22 mouse cellular contexts compared by ENCODE assay signal in genomic region chr12:17618300-17618699, GRCm38 (mm10).
A peak's percentile ranks its signal among the peaks of the same experiment; 100 is the strongest.
DNase-seq lines count a peak whose midpoint lies in the region; ATAC-seq lines count a peak whose summit lies in the region.
"Had no signal": no experiment of that assay in that cellular context is flagged by ENCODE, and none has a peak within 500 bp of the region (broad histone marks: within the 10 kb centered on the region; RNA-seq: fewer than 3 reads in every experiment).

No protein-coding gene starts in this region.

- H3K4me1 ChIP-seq in limb, embryonic 10.5 days, result peaks cover 20% of the 10 kb centered on the region; the same call in 1 of the 2 replicates
- H3K4me1 ChIP-seq: embryonic facial prominence, embryonic 15.5 days had no signal

- H3K4me3 ChIP-seq in limb, embryonic 10.5 days, result no peak overlapping the region
- H3K4me3 ChIP-seq: embryonic facial prominence, embryonic 13.5 days; embryonic facial prominence, embryonic 15.5 days; erythroblast, embryonic 14.5 days; forebrain, embryonic 10.5 days; forebrain, embryonic 12.5 days had no signal

- no peaks in the 10 kb centered on the region for H3K36me3 ChIP-seq in limb, embryonic 10.5 days
- H3K36me3 ChIP-seq: embryonic facial prominence, embryonic 13.5 days; embryonic facial prominence, embryonic 15.5 days; forebrain, embryonic 10.5 days; forebrain, embryonic 12.5 days had no signal

- no peaks in the 10 kb centered on the region for H3K27me3 ChIP-seq in limb, embryonic 10.5 days (ENCODE audit: low read depth, poor library complexity, severe bottlenecking)
- H3K27me3 ChIP-seq: embryonic facial prominence, embryonic 13.5 days; embryonic facial prominence, embryonic 15.5 days had no signal

- no peaks in the 10 kb centered on the region for H3K9me3 ChIP-seq in limb, embryonic 10.5 days (replicated peaks)
- H3K9me3 ChIP-seq: embryonic facial prominence, embryonic 13.5 days; embryonic facial prominence, embryonic 15.5 days; forebrain, embryonic 10.5 days; forebrain, embryonic 12.5 days had no signal

- peak; percentile 9 for DNase-seq in induced T-regulatory cell, adult 2 months (ENCODE audit: low read depth)
- DNase-seq in limb, embryonic 10.5 days (ENCODE audit: low spot score), result no peak
- DNase-seq in left cerebral cortex, adult 18-20 months (ENCODE audit: low spot score in 2 of 2), result no peak
- DNase-seq in left cerebral cortex, postnatal 10 days (ENCODE audit: extremely low spot score in 1 of 2, low spot score in 2 of 2), result no peak
- DNase-seq: adrenal gland, adult 2 months; adrenal gland, postnatal 10 days; adrenal gland, postnatal 36 days; cerebellum, adult 11-12 months; cerebellum, adult 2 months; cerebellum, adult 9-10 months; cerebellum, postnatal 10 days; cerebellum, postnatal 25 days; embryo, embryonic 11 days had no signal

- no peak overlapping the region for H3K27ac ChIP-seq in limb, embryonic 10.5 days
- H3K27ac ChIP-seq: embryonic facial prominence, embryonic 13.5 days; embryonic facial prominence, embryonic 15.5 days; forebrain, embryonic 10.5 days; forebrain, embryonic 12.5 days had no signal

- 39% methylated on average over 2 of the region's 2 CpGs for WGBS in limb, embryonic 10.5 days

- peak; percentile 68; the same call in 1 of the 2 replicates for ATAC-seq in common myeloid progenitor, adult 5-6 weeks (replicated peaks; ENCODE audit: low read depth, poor library complexity, severe bottlenecking)
- peak; percentile 70 for ATAC-seq in granulocyte monocyte progenitor cell, adult 5-6 weeks (replicated peaks; ENCODE audit: poor library complexity, severe bottlenecking)
- ATAC-seq: forebrain, embryonic 14.5 days; forebrain, embryonic 16.5 days had no signal

- intact Hi-C loops in left cerebral cortex, postnatal 10 days (cut with DNase I), result loop anchor here (2.0 kb wide), 1 partner anchor 57 kb away; no protein-coding TSS in a partner anchor
